Mouse (Mus musculus) liver, postnatal 0 days (tissue): ENCODE data around the gene Ier2.

ENCODE experiments used
- CTCF ChIP-seq: sonication (generic); IDR thresholded peaks from 2 replicates; pipeline ENCODE4 v1.5.1; 2016; ENCODE audit warnings: antibody characterized with exemption, low read depth
- EP300 ChIP-seq: IDR thresholded peaks from 2 replicates; pipeline ENCODE4 v1.6.1; 2016; ENCODE audit warnings: antibody characterized with exemption, low read depth, mild to moderate bottlenecking

DNA sequence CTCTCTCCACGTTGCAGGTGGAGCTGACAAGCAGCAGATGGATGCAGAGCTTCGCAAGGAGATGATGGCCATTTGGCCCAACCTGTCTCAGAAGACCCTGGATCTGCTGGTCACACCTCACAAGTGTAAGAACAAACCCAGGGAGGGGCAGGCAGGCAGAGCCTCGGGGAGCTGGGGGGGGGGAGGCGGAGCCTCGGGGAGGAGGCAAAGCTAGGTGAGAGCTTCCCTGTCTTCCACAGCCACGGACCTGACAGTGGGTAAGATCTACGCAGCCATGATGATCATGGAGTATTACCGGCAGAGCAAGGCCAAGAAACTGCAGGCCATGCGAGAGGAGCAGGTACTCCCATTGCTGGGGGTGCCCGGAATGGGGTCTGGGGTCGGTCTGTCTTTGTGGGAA lies 33.1 kb downstream of the Ier2 start:
- no peak for TF ChIP-seq EP300
- no peak for TF ChIP-seq CTCF
